Mouse (Mus musculus): ENCODE data around the gene Eea1.

DNA sequence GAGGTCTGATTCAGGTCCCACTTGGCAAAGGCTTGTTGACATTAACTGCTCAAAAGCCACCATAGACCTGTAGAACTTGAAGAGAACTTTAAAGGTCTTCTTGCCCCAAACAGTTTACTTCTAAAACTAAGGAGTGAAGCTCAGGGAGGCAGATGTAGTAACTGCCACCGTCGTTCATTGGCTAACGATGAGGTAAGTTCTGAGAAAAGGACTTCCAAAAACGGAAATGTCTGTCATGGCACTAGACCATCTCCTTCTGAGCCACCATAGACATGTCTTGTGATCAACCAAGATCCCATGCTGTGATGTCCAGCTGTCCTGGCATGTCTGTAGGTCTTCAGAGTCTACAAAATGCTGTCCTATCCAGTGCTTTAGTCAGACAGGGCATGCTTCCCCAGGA lies 139.4 kb downstream of the Eea1 start:
- TF ChIP-seq POLR2A (IDR thresholded peaks at IDR 0.05; ENCODE audit: borderline replicate concordance, insufficient read depth, low read length), result no peak
- no peak for TF ChIP-seq CTCF (IDR thresholded peaks at IDR 0.05; ENCODE audit: borderline replicate concordance, insufficient read depth, low read depth, low read length)
